Mouse (Mus musculus) kidney, postnatal 0 days (tissue): Measurements from ENCODE around the gene Rgs3. TPM values are rescaled to one million over a fixed set of nuclear protein-coding genes. Genes with fewer than 3 reads are reported as not detected.
A peak's percentile ranks its signal among the peaks of the same experiment; 100 is the strongest.

ENCODE experiments used
- ATAC-seq: fragments of 200-750 bp; cut with Nextera tagmentation; replicated peaks from 2 replicates; pipeline ENCODE4 v1.8.0; 2017; ENCODE audit warnings: low read depth, moderate number of reproducible peaks, moderate TSS enrichment, moderate library complexity; ENCODE audit not compliant: low FRiP score
- DNase-seq: peaks from one replicate; pipeline ENCODE4 v3.0.0-alpha.2; 2016; ENCODE audit warnings: low spot score
- H3K27ac ChIP-seq: fragments of 300-500 bp; sonication (generic); 2 replicates; pipeline ENCODE4 v1.5.1; 2014; ENCODE audit warnings: mild to moderate bottlenecking
- H3K27me3 ChIP-seq: fragments of 300-500 bp; sonication (generic); 2 replicates; pipeline ENCODE4 v1.6.1; 2014; ENCODE audit warnings: low read length, mixed read lengths; ENCODE audit not compliant: insufficient read depth
- H3K36me3 ChIP-seq: fragments of 300-500 bp; sonication (generic); 2 replicates; pipeline ENCODE4 v1.6.1; 2014; ENCODE audit warnings: low read length, mixed read lengths; ENCODE audit not compliant: insufficient read depth
- H3K4me1 ChIP-seq: fragments of 300-500 bp; sonication (generic); replicated peaks from 2 replicates; pipeline ENCODE4 v1.6.1; 2014; ENCODE audit warnings: antibody characterized with exemption, low read length, mixed read lengths; ENCODE audit not compliant: insufficient read depth
- H3K4me2 ChIP-seq: fragments of 300-500 bp; sonication (generic); 2 replicates; pipeline ENCODE4 v1.6.1; 2014; ENCODE audit warnings: mild to moderate bottlenecking, low read length, moderate library complexity, mixed read lengths
- H3K4me3 ChIP-seq: fragments of 300-500 bp; sonication (generic); replicated peaks from 2 replicates; pipeline ENCODE4 v1.5.1; 2014; ENCODE audit warnings: low read depth, low read length
- H3K9ac ChIP-seq: fragments of 300-500 bp; sonication (generic); 2 replicates; pipeline ENCODE4 v1.6.1; 2014; ENCODE audit warnings: low read depth, low read length
- H3K9me3 ChIP-seq: fragments of 300-500 bp; sonication (generic); replicated peaks from 2 replicates; pipeline ENCODE4 v1.6.1; 2016; ENCODE audit warnings: low read length, inconsistent platforms, mixed read lengths
- CTCF ChIP-seq: IDR thresholded peaks from 2 replicates; pipeline ENCODE4 v1.5.1; 2016; ENCODE audit warnings: antibody characterized with exemption, low read depth, mild to moderate bottlenecking, moderate library complexity
- WGBS: fragments of 180-500 bp; shearing (Covaris S2); extraction: QIAGEN DNeasy Blood & Tissue Kit; methylation state at CpG from one replicate; pipeline ENCODE4 v1.1.7; 2014; 5-methylcytosine and 5-hydroxymethylcytosine counted together
- polyA plus RNA-seq: library from polyadenylated mRNA; unstranded; fragments of >200 nt; fragmentation: Nextera tagmentation; extraction: Ambion mirVana; gene quantifications from 2 replicates; pipeline ENCODE4 v1.2.1, GENCODE M21; 2015

Rgs3 gene
- polyA plus RNA-seq, 1 experiment from 2014 or later, result 41.4 TPM

- H3K9ac ChIP-seq, result no peak overlapping the region
- 84% methylated on average over 5 of the region's 5 CpGs for WGBS
- H3K4me1 ChIP-seq, result peaks cover 6% of the 10 kb centered on the region
- no peak overlapping the region for H3K4me3 ChIP-seq
- no peaks in the 10 kb centered on the region for H3K27me3 ChIP-seq
- DNase-seq, result no peak
- TF ChIP-seq CTCF, result no peak
- H3K36me3 ChIP-seq, result no peaks in the 10 kb centered on the region
- ATAC-seq, result no peak
- no peak overlapping the region for H3K4me2 ChIP-seq
- H3K27ac ChIP-seq, result no peak overlapping the region
- H3K9me3 ChIP-seq, result no peaks in the 10 kb centered on the region
Observed at GRCm38 (mm10) chr4:62653922-62654661, 94.4 kb downstream of the Rgs3 start.

GRCm38 (mm10) chr4:62659264-62659663, 99.6 kb downstream of the Rgs3 start:
- peak; percentile 84 for DNase-seq
- TF ChIP-seq CTCF, result no peak

GRCm38 (mm10) chr4:62659861-62660553, 100.4 kb downstream of the Rgs3 start:
- no peak overlapping the region for H3K4me3 ChIP-seq
- H3K27ac ChIP-seq, result peak overlapping the region; percentile 86
- H3K4me2 ChIP-seq, result peak overlapping the region; percentile 18; the same call in 1 of the 2 replicates
- no peak; the same call in 1 of the 2 replicates for ATAC-seq
- no peak for DNase-seq
- no peak for TF ChIP-seq CTCF
- WGBS, result 19% methylated on average over 14 of the region's 14 CpGs
- H3K36me3 ChIP-seq, result no peaks in the 10 kb centered on the region
- no peaks in the 10 kb centered on the region for H3K27me3 ChIP-seq
- H3K9ac ChIP-seq, result no peak overlapping the region
- H3K9me3 ChIP-seq, result no peaks in the 10 kb centered on the region
- H3K4me1 ChIP-seq, result peaks cover 50% of the 10 kb centered on the region

More at GRCm38 (mm10) chr4:62659264-62659663, 99.6 kb downstream of the Rgs3 start:
- Histone ChIP-seq H3K4me3 (no peak overlapping the region), H3K27me3 (no peaks in the 10 kb centered on the region), H3K9me3 (no peaks in the 10 kb centered on the region), H3K9ac (no peak overlapping the region), H3K27ac (peak overlapping the region; percentile 86; the same call in 1 of the 2 replicates), H3K4me1 (peaks cover 50% of the 10 kb centered on the region), H3K4me2 (no peak overlapping the region), H3K36me3 (no peaks in the 10 kb centered on the region)
- peak; percentile 27; the same call in 1 of the 2 replicates for ATAC-seq
- WGBS, result 20% methylated on average over 15 of the region's 15 CpGs

- TF ChIP-seq CTCF, result no peak
- no peaks in the 10 kb centered on the region for H3K9me3 ChIP-seq
- no peak overlapping the region for H3K9ac ChIP-seq
- no peaks in the 10 kb centered on the region for H3K27me3 ChIP-seq
- DNase-seq, result peak; percentile 97
- 2% methylated on average over 3 of the region's 3 CpGs for WGBS
- H3K27ac ChIP-seq, result peak overlapping the region; percentile 86
- peak overlapping the region; percentile 18; the same call in 1 of the 2 replicates for H3K4me2 ChIP-seq
- peaks cover 50% of the 10 kb centered on the region for H3K4me1 ChIP-seq
- H3K36me3 ChIP-seq, result no peaks in the 10 kb centered on the region
- ATAC-seq, result peak; percentile 83
- H3K4me3 ChIP-seq, result no peak overlapping the region
Observed at GRCm38 (mm10) chr4:62660554-62660864, 100.9 kb downstream of the Rgs3 start.

GRCm38 (mm10) chr4:62661311-62661849, 101.7 kb downstream of the Rgs3 start:
- 64% methylated on average over 8 of the region's 8 CpGs for WGBS

GRCm38 (mm10) chr4:62663348-62663747, 103.7 kb downstream of the Rgs3 start:
- WGBS, result 16% methylated on average over 6 of the region's 6 CpGs
- Histone ChIP-seq H3K27me3 (no peaks in the 10 kb centered on the region), H3K9ac (no peak overlapping the region), H3K36me3 (no peaks in the 10 kb centered on the region), H3K4me1 (peaks cover 50% of the 10 kb centered on the region), H3K4me3 (no peak overlapping the region), H3K27ac (peak overlapping the region; percentile 74), H3K9me3 (no peaks in the 10 kb centered on the region), H3K4me2 (no peak overlapping the region)
- TF ChIP-seq CTCF, result no peak
- ATAC-seq, result peak; percentile 47
- DNase-seq, result peak; percentile 65

More at GRCm38 (mm10) chr4:62661311-62661849, 101.7 kb downstream of the Rgs3 start:
- Histone ChIP-seq H3K4me3 (no peak overlapping the region), H3K4me2 (no peak overlapping the region), H3K27ac (peak overlapping the region; percentile 86), H3K9ac (no peak overlapping the region), H3K36me3 (no peaks in the 10 kb centered on the region), H3K4me1 (peaks cover 50% of the 10 kb centered on the region), H3K9me3 (no peaks in the 10 kb centered on the region), H3K27me3 (no peaks in the 10 kb centered on the region)
- TF ChIP-seq CTCF, result no peak
- ATAC-seq (no peak), DNase-seq (no peak)
